Mouse (Mus musculus): ENCODE measurements around the gene Tecta.

Gene Tecta

GRCm38 (mm10) chr9:42399829-42400228 lies at the start of gene Tecta:
TSS of gene Tecta (minus strand) at chr9:42399929.
- DNase-seq (ENCODE audit: low read depth, low spot score): no peak

GRCm38 (mm10) chr9:42449043-42449442 lies 49.3 kb upstream of the Tecta start:
- no peak for DNase-seq (ENCODE audit: low read depth, low spot score)

- DNase-seq (ENCODE audit: low read depth, low spot score): no peak
Measured at GRCm38 (mm10) chr9:42442100-42442499, 42.4 kb upstream of the Tecta start.

GRCm38 (mm10) chr9:42441234-42441633 lies 41.5 kb upstream of the Tecta start:
- no peak for DNase-seq (ENCODE audit: low read depth, low spot score)

GRCm38 (mm10) chr9:42439446-42439845 lies 39.7 kb upstream of the Tecta start:
- DNase-seq (ENCODE audit: low read depth, low spot score): no peak

- DNase-seq (ENCODE audit: low read depth, low spot score): peak; percentile 5
Measured at GRCm38 (mm10) chr9:42432155-42432554, 32.4 kb upstream of the Tecta start.

- DNase-seq (ENCODE audit: low read depth, low spot score): no peak
Measured at GRCm38 (mm10) chr9:42431606-42432005, 31.9 kb upstream of the Tecta start.

GRCm38 (mm10) chr9:42428060-42428924 lies 28.6 kb upstream of the Tecta start:
- DNase-seq (ENCODE audit: low read depth, low spot score): no peak

GRCm38 (mm10) chr9:42426661-42427358 lies 27.1 kb upstream of the Tecta start:
- DNase-seq (ENCODE audit: low read depth, low spot score): no peak

- no peak for DNase-seq (ENCODE audit: low read depth, low spot score)
Measured at GRCm38 (mm10) chr9:42423649-42424048, 23.9 kb upstream of the Tecta start.

- DNase-seq (ENCODE audit: low read depth, low spot score): no peak
Measured at GRCm38 (mm10) chr9:42419687-42420086, 20.0 kb upstream of the Tecta start.

- no peak for DNase-seq (ENCODE audit: low read depth, low spot score)
Measured at GRCm38 (mm10) chr9:42418786-42419185, 19.1 kb upstream of the Tecta start.

GRCm38 (mm10) chr9:42417352-42417952 lies 17.7 kb upstream of the Tecta start:
- DNase-seq (ENCODE audit: low read depth, low spot score): no peak

GRCm38 (mm10) chr9:42415184-42415583 lies 15.5 kb upstream of the Tecta start:
- no peak for DNase-seq (ENCODE audit: low read depth, low spot score)

- no peak for DNase-seq (ENCODE audit: low read depth, low spot score)
Measured at GRCm38 (mm10) chr9:42413345-42413744, 13.6 kb upstream of the Tecta start.

GRCm38 (mm10) chr9:42411296-42411695 lies 11.6 kb upstream of the Tecta start:
- DNase-seq (ENCODE audit: low read depth, low spot score): no peak

- DNase-seq (ENCODE audit: low read depth, low spot score): no peak
Measured at GRCm38 (mm10) chr9:42405736-42406135, 6.0 kb upstream of the Tecta start.

GRCm38 (mm10) chr9:42401486-42401885 lies 1.8 kb upstream of the Tecta start:
- no peak for DNase-seq (ENCODE audit: low read depth, low spot score)

GRCm38 (mm10) chr9:42396141-42396540 lies 3.6 kb downstream of the Tecta start:
- DNase-seq (ENCODE audit: low read depth, low spot score): peak; percentile 19

- no peak for DNase-seq (ENCODE audit: low read depth, low spot score)
Measured at GRCm38 (mm10) chr9:42394903-42395302, 4.8 kb downstream of the Tecta start.

- peak; percentile 79 for DNase-seq (ENCODE audit: low read depth, low spot score)
Measured at GRCm38 (mm10) chr9:42394321-42394720, 5.4 kb downstream of the Tecta start.

GRCm38 (mm10) chr9:42392927-42393326 lies 6.8 kb downstream of the Tecta start:
- peak; percentile 87 for DNase-seq (ENCODE audit: low read depth, low spot score)
